Mouse (Mus musculus) CD4-positive helper T cell, adult 2 months (primary cell): ENCODE results near the gene Kif13a.

Experiments used
- DNase-seq: peaks from one replicate; pipeline ENCODE4 v3.0.0-alpha.2; 2012; ENCODE audit warnings: low read depth, missing footprints, low spot score

The Kif13a gene

GRCm38 (mm10) chr13:46921559-46921958 lies 8.1 kb downstream of the Kif13a start:
- no peak for DNase-seq

DNA sequence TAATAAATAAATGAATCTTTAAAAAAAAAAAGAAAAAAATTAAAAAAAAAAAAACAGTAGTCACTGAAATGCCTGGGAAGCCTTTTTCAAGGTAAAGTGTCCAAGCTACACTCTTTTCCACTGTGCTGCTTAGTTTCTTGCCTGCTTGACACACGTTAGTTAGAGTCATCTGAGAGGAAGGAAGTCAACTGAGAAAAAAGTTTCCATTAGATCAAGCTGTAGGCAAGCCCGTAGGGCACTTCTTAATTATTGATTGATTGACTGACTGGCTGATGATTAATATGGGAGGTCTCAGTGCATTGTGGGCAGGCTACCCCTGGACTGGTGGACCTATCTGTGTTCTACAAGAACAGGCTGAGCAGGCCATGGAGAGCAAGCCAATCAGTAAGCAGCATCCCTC lies 9.9 kb downstream of the Kif13a start:
- no peak for DNase-seq

DNA sequence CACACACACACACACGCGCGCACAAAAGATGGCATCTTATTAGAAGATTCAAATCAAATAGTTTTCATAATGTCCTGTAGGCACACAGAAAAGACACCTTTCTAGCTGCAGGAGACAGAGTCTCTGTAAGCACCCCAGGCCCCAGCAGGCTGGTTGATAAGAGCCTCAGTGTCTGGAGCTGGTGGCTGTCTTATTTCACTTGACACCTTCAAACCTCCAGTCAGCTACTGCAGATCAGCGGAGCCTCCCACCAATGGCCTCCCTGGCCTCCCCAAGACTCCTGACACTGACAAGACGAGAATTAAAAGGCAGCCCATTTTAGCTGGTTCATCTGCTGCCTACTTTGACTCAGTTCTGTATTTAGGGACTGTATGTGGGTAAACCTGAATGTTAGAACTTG lies 11.2 kb downstream of the Kif13a start:
- no peak for DNase-seq

DNA sequence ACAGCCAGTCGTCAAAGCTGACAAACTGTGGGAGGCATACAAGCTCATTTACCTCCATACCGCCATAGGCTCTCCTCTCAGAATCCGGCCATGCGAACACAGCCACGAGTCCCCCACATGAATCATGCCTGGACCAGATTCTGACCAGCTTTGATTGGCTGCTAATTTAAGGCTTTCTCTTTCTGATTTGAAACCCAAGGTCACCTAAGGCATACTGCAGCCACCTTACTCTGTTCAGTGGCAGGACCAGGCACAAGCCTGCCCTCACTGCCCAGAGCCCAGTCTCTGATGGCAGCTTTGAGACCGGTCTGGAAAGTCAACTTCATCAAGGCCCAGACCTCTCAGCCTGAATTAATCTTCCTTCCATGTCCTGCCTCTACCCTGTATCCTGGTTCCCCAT lies 17.7 kb downstream of the Kif13a start:
- no peak for DNase-seq

DNA sequence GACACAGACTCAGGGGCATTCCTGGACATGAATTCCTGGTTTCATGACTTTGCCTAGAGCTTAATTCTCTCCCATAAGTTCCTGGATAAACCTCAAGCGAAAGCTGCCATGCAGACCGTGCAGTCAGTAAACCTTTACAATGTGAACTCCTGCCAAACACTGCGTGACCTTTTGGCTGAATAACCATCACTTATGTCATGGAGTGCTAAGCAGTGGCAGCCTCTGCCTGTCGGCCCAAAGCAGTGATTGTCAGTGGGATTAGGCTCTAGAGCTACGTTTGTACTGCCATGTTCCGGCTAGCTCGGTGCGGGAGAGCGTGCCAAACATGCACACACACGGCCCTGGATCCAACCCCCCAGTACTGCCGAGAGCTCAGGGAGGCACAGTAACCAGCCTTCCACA lies 18.6 kb downstream of the Kif13a start:
- DNase-seq, result no peak

DNA sequence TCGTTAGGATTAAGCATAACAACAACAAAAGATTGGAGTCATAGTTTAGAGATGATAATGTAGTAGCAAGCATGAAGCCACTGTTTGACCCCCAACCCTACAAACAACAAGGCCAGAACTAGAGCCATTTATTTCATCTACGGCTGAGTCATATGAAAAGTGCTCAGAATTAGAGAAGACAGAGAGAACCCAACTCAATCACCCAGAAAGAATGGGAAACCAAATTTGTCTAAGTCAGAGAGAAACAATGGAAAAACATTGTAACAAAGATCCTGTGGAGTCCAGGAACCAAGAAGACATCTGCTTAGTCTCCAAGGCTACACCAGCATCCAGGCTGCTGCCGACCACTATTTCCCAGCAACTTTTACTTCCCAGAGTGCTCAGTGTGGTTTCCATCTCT lies 19.7 kb downstream of the Kif13a start:
- DNase-seq, result no peak

DNA sequence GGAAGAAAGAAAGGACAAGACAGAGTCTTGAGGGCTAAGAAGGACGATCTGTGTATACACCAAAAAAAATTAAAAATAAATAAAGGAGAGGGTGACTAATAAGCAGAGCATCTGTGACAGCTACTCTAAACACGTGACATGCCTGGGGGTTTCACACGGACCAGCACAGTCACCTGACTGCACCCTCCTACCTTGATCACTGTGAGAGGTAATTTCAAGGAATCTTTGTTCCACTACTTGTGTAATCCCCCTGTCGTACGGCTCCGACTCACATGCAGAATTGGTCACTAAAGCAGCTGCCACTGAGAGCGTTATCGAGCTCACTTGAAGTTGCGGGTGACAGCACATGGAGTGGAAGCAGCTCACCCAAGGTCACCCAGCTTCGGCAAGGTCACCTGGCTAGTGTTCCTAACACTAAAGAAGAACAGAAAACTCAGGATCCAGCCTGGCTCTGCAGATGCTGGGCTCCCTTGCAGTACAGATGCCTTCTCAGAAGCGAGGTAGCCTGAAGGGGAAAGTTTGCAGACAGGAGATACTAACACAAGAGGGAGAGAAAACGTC lies 20.6 kb downstream of the Kif13a start:
- DNase-seq, result peak; percentile 12

- DNase-seq, result no peak
Observed at GRCm38 (mm10) chr13:46908387-46908786, 21.3 kb downstream of the Kif13a start.

- DNase-seq, result peak; percentile 19
Observed at GRCm38 (mm10) chr13:46907861-46908260, 21.8 kb downstream of the Kif13a start.

- DNase-seq, result no peak
Observed at GRCm38 (mm10) chr13:46907115-46907514, 22.6 kb downstream of the Kif13a start.

- DNase-seq, result no peak
Observed at GRCm38 (mm10) chr13:46905971-46906370, 23.7 kb downstream of the Kif13a start.

GRCm38 (mm10) chr13:46904982-46905621 lies 24.6 kb downstream of the Kif13a start:
- no peak for DNase-seq

GRCm38 (mm10) chr13:46902568-46903255 lies 27.0 kb downstream of the Kif13a start:
- no peak for DNase-seq

DNA sequence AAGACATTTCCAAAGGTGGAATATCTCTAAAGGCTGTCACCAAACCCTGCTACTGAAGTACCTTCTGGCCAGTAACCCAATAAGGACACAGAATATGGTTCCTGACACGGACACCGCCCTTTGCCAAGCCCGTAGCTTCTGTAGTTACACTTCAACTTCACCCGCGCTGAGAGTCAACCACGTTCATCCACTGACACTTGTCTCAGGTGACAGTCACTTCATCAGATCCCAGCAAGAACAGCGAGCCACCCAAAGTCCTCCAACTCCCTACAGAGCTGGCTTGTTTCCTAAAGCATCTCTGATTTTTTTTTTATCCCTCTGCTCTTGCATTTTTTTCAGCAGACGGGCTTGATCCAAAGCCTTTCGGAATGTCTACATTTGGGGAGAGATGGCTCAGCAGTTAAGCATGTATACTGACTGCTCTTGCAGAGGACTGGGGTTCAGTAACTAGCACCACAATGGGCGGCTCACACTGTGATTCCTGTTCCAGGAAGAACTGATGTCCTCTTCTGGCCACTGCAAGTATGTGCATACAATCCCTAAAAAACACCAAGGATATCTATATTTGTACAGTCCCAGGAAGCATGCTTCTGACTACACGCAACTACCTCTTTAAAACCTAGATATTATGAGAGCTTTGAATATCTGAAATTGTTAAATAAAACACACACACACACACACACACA lies 28.7 kb downstream of the Kif13a start:
- no peak for DNase-seq

GRCm38 (mm10) chr13:46898837-46899236 lies 30.8 kb downstream of the Kif13a start:
- no peak for DNase-seq

- no peak for DNase-seq
Observed at GRCm38 (mm10) chr13:46898411-46898810, 31.3 kb downstream of the Kif13a start.

DNA sequence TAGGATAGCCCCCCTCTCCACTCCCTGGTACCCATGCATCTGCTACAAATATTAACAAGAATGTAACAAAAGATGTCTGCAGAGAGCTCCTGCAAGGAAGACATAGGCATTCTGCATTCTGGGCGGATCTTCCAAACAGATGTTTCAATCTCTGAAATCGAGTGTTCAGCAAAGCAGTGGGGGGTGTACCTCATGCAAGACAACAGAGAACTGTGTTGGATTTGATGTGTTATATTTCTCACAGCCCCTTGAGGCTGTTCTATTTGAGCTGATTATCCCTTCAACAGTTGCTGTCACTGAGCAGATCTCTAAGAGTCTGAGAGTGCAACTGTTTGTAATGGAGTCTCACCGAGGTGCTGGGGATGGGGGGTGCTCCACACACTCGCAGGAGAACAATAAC lies 37.3 kb downstream of the Kif13a start:
- DNase-seq, result no peak

DNA sequence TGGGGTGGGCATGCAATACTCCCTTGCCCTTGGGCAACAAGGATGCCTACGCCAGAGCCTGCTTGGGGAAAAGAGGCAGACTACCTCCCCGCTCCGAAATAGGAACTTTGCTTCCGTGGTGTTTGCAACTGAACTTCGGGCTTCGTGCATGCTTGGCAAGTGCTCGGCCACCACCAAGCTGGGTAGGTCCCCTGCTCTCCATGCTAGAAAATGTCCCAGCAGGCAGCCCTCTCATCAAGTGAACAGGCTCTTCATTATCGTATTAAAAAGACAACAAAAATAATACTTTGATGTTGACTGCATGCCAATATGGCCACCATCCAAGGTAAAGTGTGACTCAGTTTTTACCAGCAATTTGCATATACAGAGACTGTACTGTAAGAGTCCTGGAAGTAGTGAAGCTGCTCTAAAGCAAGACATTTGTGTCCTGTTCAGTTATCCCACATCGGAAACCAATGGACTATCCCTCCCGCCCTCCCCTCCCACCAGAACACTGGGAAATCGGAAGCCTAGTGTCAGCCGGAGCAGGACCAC lies 41.5 kb downstream of the Kif13a start:
- DNase-seq, result no peak

DNA sequence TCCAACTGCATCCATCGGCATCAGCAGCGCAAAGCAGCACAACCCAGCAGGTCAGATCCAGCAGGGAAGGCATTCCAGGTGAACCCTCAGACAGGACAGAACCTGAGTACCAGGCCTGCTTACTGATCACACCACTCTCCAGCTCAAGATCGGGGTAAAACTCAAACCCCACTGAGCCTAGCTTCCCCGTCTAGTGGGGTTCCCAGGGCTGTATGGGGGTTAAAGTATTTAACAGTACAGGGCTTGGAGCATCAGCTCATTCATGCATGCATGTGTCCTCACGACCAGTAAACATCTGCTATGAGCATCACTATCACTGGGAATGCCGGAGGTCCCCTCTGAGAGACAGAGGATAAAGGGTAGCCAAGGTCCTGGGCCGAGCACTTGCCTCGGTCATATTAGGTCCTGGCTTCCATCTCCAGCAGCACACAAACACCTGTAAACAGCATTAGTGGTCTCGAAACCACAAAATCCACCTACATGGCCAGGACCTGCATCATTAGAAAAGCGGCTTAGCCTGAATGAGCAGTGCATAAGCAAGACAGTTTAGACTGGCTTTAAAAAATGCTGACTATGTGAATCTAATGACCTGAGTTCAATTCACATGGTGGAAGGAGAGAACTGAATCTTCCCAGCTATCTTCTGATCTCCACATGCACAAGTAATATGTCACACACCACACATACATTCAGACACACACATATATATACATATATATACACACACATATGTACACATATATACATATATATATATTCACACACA lies 43.0 kb downstream of the Kif13a start:
- no peak for DNase-seq

- no peak for DNase-seq
Observed at GRCm38 (mm10) chr13:46885759-46886060, 44.0 kb downstream of the Kif13a start.

DNA sequence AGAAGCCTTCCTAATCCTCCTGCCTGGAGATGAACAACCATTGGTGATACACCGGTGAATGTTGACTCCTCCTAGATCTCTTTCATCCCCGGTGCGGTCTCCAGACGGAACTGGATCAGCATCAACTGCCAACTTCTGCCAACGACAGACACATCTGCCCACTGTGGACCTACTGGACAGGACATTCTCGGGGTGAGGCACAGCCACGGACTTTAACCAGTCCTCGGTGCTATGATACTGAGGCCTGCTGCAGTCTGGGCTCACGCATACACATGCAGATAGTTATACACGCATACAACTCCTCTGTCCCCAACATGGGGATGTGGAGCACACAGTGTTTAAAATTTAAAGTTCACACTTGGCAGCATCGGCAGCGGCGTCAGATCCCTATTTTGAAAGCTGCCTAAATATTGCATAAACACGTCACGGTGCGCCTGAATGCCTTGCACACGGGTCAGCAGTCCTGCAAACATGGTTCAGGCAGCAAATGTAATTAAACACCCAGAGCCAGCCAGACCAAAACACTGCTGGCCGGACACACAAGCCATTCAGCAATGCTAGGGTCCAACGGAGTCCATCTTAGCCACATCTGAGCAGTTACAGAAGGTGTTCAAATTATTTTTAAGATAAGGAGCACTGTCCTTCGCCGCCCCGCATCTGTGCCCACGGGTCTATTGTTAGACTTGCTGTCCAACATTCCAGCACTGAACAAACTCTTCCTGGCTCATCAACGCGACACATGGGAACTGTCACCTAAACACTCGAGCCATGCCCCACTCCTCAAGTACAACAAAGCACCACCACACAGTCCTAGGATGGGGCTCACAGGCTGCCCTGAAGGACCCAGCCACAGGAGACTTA lies 44.5 kb downstream of the Kif13a start:
- DNase-seq, result no peak
